Mouse (Mus musculus): ENCODE measurements around the gene Rap1gap2.

Gene Rap1gap2

GRCm38 (mm10) chr11:74534380-74534779 is 76.3 kb downstream of the Rap1gap2 start:
- DNase-seq, result no peak

- DNase-seq, result no peak
Measured at GRCm38 (mm10) chr11:74533050-74533449, 77.7 kb downstream of the Rap1gap2 start.

- DNase-seq, result no peak
Measured at GRCm38 (mm10) chr11:74532401-74532800, 78.3 kb downstream of the Rap1gap2 start.

GRCm38 (mm10) chr11:74531725-74532124 is 79.0 kb downstream of the Rap1gap2 start:
- DNase-seq, result no peak

- peak; percentile 62 for DNase-seq
Measured at GRCm38 (mm10) chr11:74529803-74530202, 80.9 kb downstream of the Rap1gap2 start.

- DNase-seq, result no peak
Measured at GRCm38 (mm10) chr11:74527555-74527954, 83.2 kb downstream of the Rap1gap2 start.

GRCm38 (mm10) chr11:74526180-74527158 is 84.2 kb downstream of the Rap1gap2 start:
- peak; percentile 81 for DNase-seq

GRCm38 (mm10) chr11:74525605-74526004 is 85.1 kb downstream of the Rap1gap2 start:
- DNase-seq, result no peak

GRCm38 (mm10) chr11:74525205-74525604 is 85.5 kb downstream of the Rap1gap2 start:
- no peak for DNase-seq

- no peak for DNase-seq
Measured at GRCm38 (mm10) chr11:74524050-74524965, 86.4 kb downstream of the Rap1gap2 start.

- no peak for DNase-seq
Measured at GRCm38 (mm10) chr11:74523210-74523951, 87.3 kb downstream of the Rap1gap2 start.

GRCm38 (mm10) chr11:74522487-74523209 is 88.1 kb downstream of the Rap1gap2 start:
- peak; percentile 78 for DNase-seq

GRCm38 (mm10) chr11:74521981-74522486 is 88.7 kb downstream of the Rap1gap2 start:
- peak; percentile 60 for DNase-seq

GRCm38 (mm10) chr11:74520201-74520600 is 90.5 kb downstream of the Rap1gap2 start:
- no peak for DNase-seq

GRCm38 (mm10) chr11:74516112-74516511 is 94.6 kb downstream of the Rap1gap2 start:
- no peak for DNase-seq

GRCm38 (mm10) chr11:74515046-74515445 is 95.7 kb downstream of the Rap1gap2 start:
- DNase-seq, result no peak

- DNase-seq, result no peak
Measured at GRCm38 (mm10) chr11:74512595-74512994, 98.1 kb downstream of the Rap1gap2 start.

GRCm38 (mm10) chr11:74506275-74506674 is 104.4 kb downstream of the Rap1gap2 start:
- no peak for DNase-seq

- DNase-seq, result no peak
Measured at GRCm38 (mm10) chr11:74502485-74502884, 108.2 kb downstream of the Rap1gap2 start.

GRCm38 (mm10) chr11:74501989-74502388 is 108.7 kb downstream of the Rap1gap2 start:
- no peak for DNase-seq

GRCm38 (mm10) chr11:74501061-74501460 is 109.7 kb downstream of the Rap1gap2 start:
- DNase-seq, result no peak

All from thymus, postnatal 4 days (tissue).